Mouse (Mus musculus): ENCODE results near the gene Efhd1. TPM values are rescaled to one million over a fixed set of nuclear protein-coding genes. Genes with fewer than 3 reads are reported as not detected.
A peak's percentile ranks its signal among the peaks of the same experiment; 100 is the strongest.

Efhd1 gene
- polyA plus RNA-seq, 1 experiment from 2014 or later = 2.8 TPM

- Histone ChIP-seq H3K27me3 (replicated peaks; ENCODE audit: control insufficient read depth, insufficient read depth, low read length) (no peaks in the 10 kb centered on the region), H3K9ac (ENCODE audit: low read depth, low read length) (no peak overlapping the region), H3K36me3 (ENCODE audit: control insufficient read depth, insufficient read depth, low read length) (peaks cover 8% of the 10 kb centered on the region), H3K9me3 (ENCODE audit: control insufficient read depth, low read length) (no peaks in the 10 kb centered on the region), H3K4me3 (ENCODE audit: low read length) (no peak overlapping the region), H3K27ac (ENCODE audit: low read depth, low read length) (no peak overlapping the region), H3K4me1 (ENCODE audit: control insufficient read depth, insufficient read depth, low read depth, low read length) (no peaks in the 10 kb centered on the region), H3K4me2 (ENCODE audit: low read length) (no peak overlapping the region)
- ATAC-seq = no peak
- 91% methylated on average over 8 of the region's 8 CpGs for WGBS
Observed at GRCm38 (mm10) chr1:87243021-87243420, 21.1 kb upstream of the Efhd1 start.

GRCm38 (mm10) chr1:87245430-87245829 is 18.7 kb upstream of the Efhd1 start:
- ATAC-seq = no peak
- 32% methylated on average over 1 of the region's 1 CpGs for WGBS

GRCm38 (mm10) chr1:87245929-87246815 is 18.0 kb upstream of the Efhd1 start:
- Histone ChIP-seq H3K27ac (ENCODE audit: low read depth, low read length) (no peak overlapping the region), H3K4me1 (ENCODE audit: control insufficient read depth, insufficient read depth, low read depth, low read length) (no peaks in the 10 kb centered on the region), H3K9ac (ENCODE audit: low read depth, low read length) (peak overlapping the region; percentile 5; the same call in 1 of the 2 replicates), H3K4me2 (ENCODE audit: low read length) (peak overlapping the region; percentile 38), H3K36me3 (ENCODE audit: control insufficient read depth, insufficient read depth, low read length) (no peaks in the 10 kb centered on the region), H3K9me3 (ENCODE audit: control insufficient read depth, low read length) (no peaks in the 10 kb centered on the region), H3K4me3 (ENCODE audit: low read length) (0 out of 2 replicates have a peak overlapping the region, but pooled peaks have one; percentile 17), H3K27me3 (replicated peaks; ENCODE audit: control insufficient read depth, insufficient read depth, low read length) (no peaks in the 10 kb centered on the region)
- ATAC-seq = peak; percentile 95
- 26% methylated on average over 22 of the region's 22 CpGs for WGBS

More at GRCm38 (mm10) chr1:87245430-87245829, 18.7 kb upstream of the Efhd1 start:
- no peaks in the 10 kb centered on the region for H3K4me1 ChIP-seq (ENCODE audit: control insufficient read depth, insufficient read depth, low read depth, low read length)
- H3K9ac ChIP-seq (ENCODE audit: low read depth, low read length) = no peak overlapping the region
- H3K4me3 ChIP-seq (ENCODE audit: low read length) = no peak overlapping the region
- no peaks in the 10 kb centered on the region for H3K27me3 ChIP-seq (replicated peaks; ENCODE audit: control insufficient read depth, insufficient read depth, low read length)
- H3K36me3 ChIP-seq (ENCODE audit: control insufficient read depth, insufficient read depth, low read length) = no peaks in the 10 kb centered on the region
- H3K4me2 ChIP-seq (ENCODE audit: low read length) = no peak overlapping the region
- H3K9me3 ChIP-seq (ENCODE audit: control insufficient read depth, low read length) = no peaks in the 10 kb centered on the region
- no peak overlapping the region for H3K27ac ChIP-seq (ENCODE audit: low read depth, low read length)

- Histone ChIP-seq H3K36me3 (ENCODE audit: control insufficient read depth, insufficient read depth, low read length) (no peaks in the 10 kb centered on the region), H3K4me2 (ENCODE audit: low read length) (no peak overlapping the region), H3K27me3 (replicated peaks; ENCODE audit: control insufficient read depth, insufficient read depth, low read length) (no peaks in the 10 kb centered on the region), H3K9me3 (ENCODE audit: control insufficient read depth, low read length) (no peaks in the 10 kb centered on the region), H3K4me1 (ENCODE audit: control insufficient read depth, insufficient read depth, low read depth, low read length) (no peaks in the 10 kb centered on the region), H3K4me3 (ENCODE audit: low read length) (no peak overlapping the region), H3K9ac (ENCODE audit: low read depth, low read length) (no peak overlapping the region), H3K27ac (ENCODE audit: low read depth, low read length) (no peak overlapping the region)
- no peak for ATAC-seq
- WGBS = 48% methylated on average over 5 of the region's 5 CpGs
Observed at GRCm38 (mm10) chr1:87252040-87252609, 12.0 kb upstream of the Efhd1 start.

- H3K27ac ChIP-seq (ENCODE audit: low read depth, low read length) = no peak overlapping the region
- H3K4me1 ChIP-seq (ENCODE audit: control insufficient read depth, insufficient read depth, low read depth, low read length) = no peaks in the 10 kb centered on the region
- WGBS = 54% methylated on average over 4 of the region's 4 CpGs
- no peak overlapping the region for H3K9ac ChIP-seq (ENCODE audit: low read depth, low read length)
- H3K4me2 ChIP-seq (ENCODE audit: low read length) = no peak overlapping the region
- no peak overlapping the region for H3K4me3 ChIP-seq (ENCODE audit: low read length)
- H3K9me3 ChIP-seq (ENCODE audit: control insufficient read depth, low read length) = no peaks in the 10 kb centered on the region
- no peaks in the 10 kb centered on the region for H3K36me3 ChIP-seq (ENCODE audit: control insufficient read depth, insufficient read depth, low read length)
- H3K27me3 ChIP-seq (replicated peaks; ENCODE audit: control insufficient read depth, insufficient read depth, low read length) = peaks cover 2% of the 10 kb centered on the region
- ATAC-seq = no peak
Observed at GRCm38 (mm10) chr1:87255173-87255572, 9.0 kb upstream of the Efhd1 start.

- peaks cover 14% of the 10 kb centered on the region for H3K27me3 ChIP-seq (replicated peaks; ENCODE audit: control insufficient read depth, insufficient read depth, low read length)
- H3K36me3 ChIP-seq (ENCODE audit: control insufficient read depth, insufficient read depth, low read length) = no peaks in the 10 kb centered on the region
- H3K4me3 ChIP-seq (ENCODE audit: low read length) = no peak overlapping the region
- H3K9me3 ChIP-seq (ENCODE audit: control insufficient read depth, low read length) = no peaks in the 10 kb centered on the region
- 16% methylated on average over 10 of the region's 11 CpGs for WGBS
- H3K4me1 ChIP-seq (ENCODE audit: control insufficient read depth, insufficient read depth, low read depth, low read length) = no peaks in the 10 kb centered on the region
- no peak overlapping the region for H3K4me2 ChIP-seq (ENCODE audit: low read length)
- ATAC-seq = no peak
- no peak overlapping the region for H3K27ac ChIP-seq (ENCODE audit: low read depth, low read length)
- no peak overlapping the region for H3K9ac ChIP-seq (ENCODE audit: low read depth, low read length)
Observed at GRCm38 (mm10) chr1:87257691-87258090, 6.5 kb upstream of the Efhd1 start.

- peak overlapping the region; percentile 21; the same call in 1 of the 2 replicates for H3K4me2 ChIP-seq (ENCODE audit: low read length)
- WGBS = 9% methylated on average over 14 of the region's 14 CpGs
- no peak overlapping the region for H3K4me3 ChIP-seq (ENCODE audit: low read length)
- H3K9me3 ChIP-seq (ENCODE audit: control insufficient read depth, low read length) = no peaks in the 10 kb centered on the region
- H3K27me3 ChIP-seq (replicated peaks; ENCODE audit: control insufficient read depth, insufficient read depth, low read length) = peaks cover 15% of the 10 kb centered on the region
- H3K9ac ChIP-seq (ENCODE audit: low read depth, low read length) = no peak overlapping the region
- no peak overlapping the region for H3K27ac ChIP-seq (ENCODE audit: low read depth, low read length)
- no peaks in the 10 kb centered on the region for H3K36me3 ChIP-seq (ENCODE audit: control insufficient read depth, insufficient read depth, low read length)
- ATAC-seq = no peak
- no peaks in the 10 kb centered on the region for H3K4me1 ChIP-seq (ENCODE audit: control insufficient read depth, insufficient read depth, low read depth, low read length)
Observed at GRCm38 (mm10) chr1:87258484-87258883, 5.7 kb upstream of the Efhd1 start.

GRCm38 (mm10) chr1:87259316-87259715 is 4.8 kb upstream of the Efhd1 start:
- 79% methylated on average over 2 of the region's 2 CpGs for WGBS
- H3K4me1 ChIP-seq (ENCODE audit: control insufficient read depth, insufficient read depth, low read depth, low read length) = peaks cover 8% of the 10 kb centered on the region
- peaks cover 21% of the 10 kb centered on the region for H3K27me3 ChIP-seq (replicated peaks; ENCODE audit: control insufficient read depth, insufficient read depth, low read length)
- H3K27ac ChIP-seq (ENCODE audit: low read depth, low read length) = no peak overlapping the region
- H3K9ac ChIP-seq (ENCODE audit: low read depth, low read length) = no peak overlapping the region
- H3K36me3 ChIP-seq (ENCODE audit: control insufficient read depth, insufficient read depth, low read length) = no peaks in the 10 kb centered on the region
- no peaks in the 10 kb centered on the region for H3K9me3 ChIP-seq (ENCODE audit: control insufficient read depth, low read length)
- H3K4me2 ChIP-seq (ENCODE audit: low read length) = no peak overlapping the region
- no peak for ATAC-seq
- no peak overlapping the region for H3K4me3 ChIP-seq (ENCODE audit: low read length)

GRCm38 (mm10) chr1:87263257-87263656 is 906 bp upstream of the Efhd1 start:
- no peak overlapping the region for H3K4me2 ChIP-seq (ENCODE audit: low read length)
- WGBS = 3% methylated on average over 9 of the region's 9 CpGs

More at GRCm38 (mm10) chr1:87263257-87263656, 906 bp upstream of the Efhd1 start:
- ATAC-seq = no peak
- Histone ChIP-seq H3K9me3 (ENCODE audit: control insufficient read depth, low read length) (no peaks in the 10 kb centered on the region), H3K4me3 (ENCODE audit: low read length) (no peak overlapping the region), H3K4me1 (ENCODE audit: control insufficient read depth, insufficient read depth, low read depth, low read length) (peaks cover 21% of the 10 kb centered on the region), H3K9ac (ENCODE audit: low read depth, low read length) (no peak overlapping the region), H3K27ac (ENCODE audit: low read depth, low read length) (no peak overlapping the region), H3K36me3 (ENCODE audit: control insufficient read depth, insufficient read depth, low read length) (no peaks in the 10 kb centered on the region), H3K27me3 (replicated peaks; ENCODE audit: control insufficient read depth, insufficient read depth, low read length) (peaks cover 48% of the 10 kb centered on the region)
